Mouse (Mus musculus) embryonic stem cell, embryonic (primary cell): ENCODE data around the gene Atp11c.

Source experiments
- CTCF ChIA-PET, 4 experiments: fragments of 300-600 bp in 2 of 4; fragments of 350-600 bp in 2 of 4; sonication (Branson Sonifier 250); formaldehyde crosslinking; loops; one replicate each; lab custom pipeline; 2022; ENCODE audit warnings: inconsistent platforms in 2 of 4; lab: Charles Lee
- POLR2A ChIA-PET, 4 experiments: fragments of 300-600 bp in 2 of 4; fragments of 350-600 bp in 2 of 4; sonication (Branson Sonifier 250); formaldehyde crosslinking; loops; one replicate each; lab custom pipeline; 2022; ENCODE audit warnings: antibody characterized with exemption in 4 of 4, inconsistent platforms in 1 of 4; lab: Charles Lee

The Atp11c gene

GRCm38 (mm10) chrX:60403764-60404667 lies 188.5 kb downstream of the Atp11c start:
- CTCF ChIA-PET: no interaction called here

GRCm38 (mm10) chrX:60403062-60403763 lies 189.3 kb downstream of the Atp11c start:
- CTCF ChIA-PET: no interaction called here
- POLR2A ChIA-PET: interaction anchor here in 1 of 4 experiments (0.6 to 0.8 kb wide), 5 partner anchors 10 to 293 kb away, joined by 3 to 5 read pairs (median 3); no protein-coding TSS in a partner anchor

More at GRCm38 (mm10) chrX:60403764-60404667, 188.5 kb downstream of the Atp11c start:
- POLR2A ChIA-PET: interaction anchor here in 1 of 4 experiments (1.0 kb wide), 1 partner anchor 9 kb away, joined by 6 read pairs; no protein-coding TSS in a partner anchor

GRCm38 (mm10) chrX:60394292-60394691 lies 198.2 kb downstream of the Atp11c start:
- CTCF ChIA-PET: no interaction called here
- POLR2A ChIA-PET: interaction anchor here in 1 of 4 experiments (1.5 kb wide), 1 partner anchor 11 kb away, joined by 6 read pairs; no protein-coding TSS in a partner anchor

GRCm38 (mm10) chrX:60386852-60387251 lies 205.6 kb downstream of the Atp11c start:
- CTCF ChIA-PET: interaction anchor here in 1 of 4 experiments (0.7 kb wide), 1 partner anchor 360 kb away, joined by 3 read pairs; no protein-coding TSS in a partner anchor
- POLR2A ChIA-PET: interaction anchor here in 2 of 4 experiments (1.0 to 1.2 kb wide), 3 partner anchors 8 to 15 kb away, joined by 3 to 5 read pairs (median 3); no protein-coding TSS in a partner anchor

- ChIA-PET CTCF (interaction anchor here in 1 of 4 experiments (0.5 kb wide), 1 partner anchor 98 kb away, joined by 3 read pairs; no protein-coding TSS in a partner anchor), POLR2A (no interaction called here)
Observed at GRCm38 (mm10) chrX:60381711-60382110, 210.8 kb downstream of the Atp11c start.

- ChIA-PET CTCF (no interaction called here), POLR2A (interaction anchor here in 1 of 4 experiments (0.5 kb wide), 1 partner anchor 90 kb away, joined by 3 read pairs; no protein-coding TSS in a partner anchor)
Observed at GRCm38 (mm10) chrX:60380386-60380785, 212.1 kb downstream of the Atp11c start.

- ChIA-PET POLR2A (interaction anchor here in 1 of 4 experiments (0.5 kb wide), 1 partner anchor 1089 kb away, joined by 3 read pairs; no protein-coding TSS in a partner anchor), CTCF (no interaction called here)
Observed at GRCm38 (mm10) chrX:60348741-60349140, 243.8 kb downstream of the Atp11c start.

- CTCF ChIA-PET: interaction anchor here in 1 of 4 experiments (0.6 kb wide), 1 partner anchor 147 kb away, joined by 4 read pairs; no protein-coding TSS in a partner anchor
- POLR2A ChIA-PET: interaction anchor here in 1 of 4 experiments (1.1 kb wide), 1 partner anchor 16 kb away, joined by 3 read pairs; no protein-coding TSS in a partner anchor
Observed at GRCm38 (mm10) chrX:60345447-60345846, 247.1 kb downstream of the Atp11c start.

GRCm38 (mm10) chrX:60344991-60345390 lies 247.5 kb downstream of the Atp11c start:
- CTCF ChIA-PET: no interaction called here
- POLR2A ChIA-PET: interaction anchor here in 1 of 4 experiments (1.1 kb wide), 1 partner anchor 16 kb away, joined by 3 read pairs; no protein-coding TSS in a partner anchor

GRCm38 (mm10) chrX:60329735-60330134 lies 262.8 kb downstream of the Atp11c start:
- CTCF ChIA-PET: no interaction called here
- POLR2A ChIA-PET: interaction anchor here in 1 of 4 experiments (1.0 kb wide), 1 partner anchor 15 kb away, joined by 3 read pairs; no protein-coding TSS in a partner anchor

GRCm38 (mm10) chrX:60321321-60321720 lies 271.2 kb downstream of the Atp11c start:
- ChIA-PET POLR2A (no interaction called here), CTCF (no interaction called here)

- POLR2A ChIA-PET: no interaction called here
Observed at GRCm38 (mm10) chrX:60317661-60318060, 274.8 kb downstream of the Atp11c start.

GRCm38 (mm10) chrX:60292335-60292734 lies 300.2 kb downstream of the Atp11c start:
- POLR2A ChIA-PET: no interaction called here
- CTCF ChIA-PET: no interaction called here

More at GRCm38 (mm10) chrX:60317661-60318060, 274.8 kb downstream of the Atp11c start:
- CTCF ChIA-PET: no interaction called here

GRCm38 (mm10) chrX:60255346-60255745 lies 337.2 kb downstream of the Atp11c start:
- CTCF ChIA-PET: interaction anchor here in 2 of 4 experiments (0.7 kb wide), 2 partner anchors 12 to 1918 kb away, joined by 4 to 6 read pairs; no protein-coding TSS in a partner anchor
- POLR2A ChIA-PET: no interaction called here

GRCm38 (mm10) chrX:60187726-60188125 lies 404.8 kb downstream of the Atp11c start:
- ChIA-PET POLR2A (interaction anchor here in 1 of 4 experiments (0.9 kb wide), 2 partner anchors 9 to 18 kb away, joined by 3 to 5 read pairs; partner anchors contain the start of gene Mcf2), CTCF (no interaction called here)

GRCm38 (mm10) chrX:60182611-60183010 lies 409.9 kb downstream of the Atp11c start:
- ChIA-PET CTCF (interaction anchor here in 1 of 4 experiments (0.6 kb wide), 1 partner anchor 28 kb away, joined by 3 read pairs; no protein-coding TSS in a partner anchor), POLR2A (interaction anchor here in 2 of 4 experiments (1.8 to 3.1 kb wide), 3 partner anchors 11 to 13 kb away, joined by 5 to 22 read pairs (median 18); no protein-coding TSS in a partner anchor)

- ChIA-PET POLR2A (interaction anchor here in 2 of 4 experiments (0.8 to 3.7 kb wide), 8 partner anchors 9 to 591 kb away, joined by 3 to 30 read pairs (median 4); no protein-coding TSS in a partner anchor), CTCF (interaction anchor here in 2 of 4 experiments (0.6 to 1.1 kb wide), 2 partner anchors 12 to 32 kb away, joined by 3 read pairs; no protein-coding TSS in a partner anchor)
Observed at GRCm38 (mm10) chrX:60178744-60179458, 413.6 kb downstream of the Atp11c start, which contains the start of gene Mcf2. Mcf2 (minus strand) TSS chrX:60179089.
